Mouse (Mus musculus) neutrophil, adult 83 days (primary cell): Measurements from ENCODE around the gene Slc1a7. TPM values are rescaled to one million over a fixed set of nuclear protein-coding genes. Genes with fewer than 3 reads are reported as not detected.

Experiments
- total RNA-seq, 2 experiments: library from RNA; stranded (reverse); gene quantifications; one replicate each; pipeline ENCODE4 v1.2.4; 2023

The Slc1a7 gene
- total RNA-seq = not detected

DNA sequence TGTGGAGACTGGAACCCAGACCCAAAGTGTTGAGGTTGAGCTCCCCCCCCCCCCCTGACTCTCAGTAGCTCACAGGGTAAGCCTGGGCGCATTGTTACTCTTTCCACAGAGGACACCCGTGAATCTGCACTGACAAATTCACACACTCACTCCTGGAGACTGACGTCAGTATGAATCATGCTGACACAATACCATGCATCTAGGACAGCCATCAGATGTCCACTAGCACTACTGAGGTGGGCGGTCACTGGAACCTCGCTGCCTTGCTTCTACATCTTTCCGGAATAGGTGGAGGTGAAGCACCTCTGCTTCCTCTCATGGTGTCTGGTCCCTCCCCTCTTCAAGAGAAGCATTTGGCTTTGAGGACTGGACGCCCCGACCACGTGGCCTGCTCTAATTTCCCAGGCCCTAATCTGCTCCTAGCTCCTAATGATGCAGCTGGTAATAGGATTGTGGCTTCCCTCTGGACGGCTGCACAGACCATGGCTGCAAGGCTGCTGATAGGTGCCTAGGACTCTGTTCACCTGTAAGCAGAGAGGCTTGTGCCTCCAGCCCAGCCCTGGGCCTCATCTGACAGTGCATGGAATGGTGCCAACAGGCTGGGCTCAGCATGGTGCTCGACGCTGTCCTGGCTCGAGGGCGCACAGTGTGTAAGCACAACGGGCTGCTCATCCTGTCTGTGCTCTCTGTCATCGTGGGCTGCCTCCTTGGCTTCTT lies at the start of gene Slc1a7:
Gene Slc1a7, plus strand, starts transcription at position 367 of the 717 bp plus-strand sequence.

DNA sequence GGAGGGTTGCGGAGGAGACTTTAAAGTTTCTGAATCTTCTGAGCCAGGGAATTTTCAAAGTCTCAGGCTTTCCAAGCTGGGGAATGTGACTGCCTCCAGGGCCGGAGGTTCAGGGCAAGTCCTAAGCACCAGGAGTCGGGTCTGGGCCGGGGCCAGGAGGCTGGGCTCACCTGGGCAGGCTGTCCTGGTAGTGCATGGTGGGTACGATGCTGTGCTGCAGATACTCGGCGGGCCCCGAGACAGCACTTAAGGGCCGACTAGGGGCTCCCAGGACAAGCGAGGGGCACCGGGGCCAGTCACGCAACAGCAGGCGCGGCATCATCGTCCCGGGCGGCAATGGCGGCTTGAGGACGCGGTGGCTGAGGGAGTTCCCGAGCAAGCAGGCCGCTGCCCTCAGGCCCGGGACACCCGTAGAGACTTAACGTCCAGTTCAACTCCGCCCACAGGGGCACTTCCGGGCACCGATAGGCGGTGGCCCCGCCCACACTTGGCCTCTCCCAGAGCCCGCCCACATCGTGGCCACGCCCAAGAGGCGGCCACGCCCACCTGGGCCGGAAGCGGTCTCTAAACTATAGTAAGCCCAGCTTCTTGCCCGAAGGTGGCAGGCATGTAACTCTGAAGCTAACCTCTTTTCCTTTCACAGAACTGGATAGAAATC lies 44.9 kb upstream of the Slc1a7 start, which contains the start of gene Cpt2:
Gene Cpt2, minus strand, starts transcription at position 466 of the 658 bp plus-strand sequence.

Other genes starting within 250 kb of the Slc1a7 start
- 10 to 100 TPM; 22.4 to 23.5 TPM for gene Lrp8, start 166.1 kb upstream of the Slc1a7 start, total RNA-seq
- 10 to 100 TPM; 68.5 to 71.9 TPM for gene Magoh, start 88.6 kb upstream of the Slc1a7 start, total RNA-seq
- 10 to 100 TPM; 22.0 to 23.9 TPM for gene 0610037L13Rik, start 78.5 kb upstream of the Slc1a7 start, total RNA-seq
- 10 to 100 TPM; 12.6 to 16.6 TPM for gene Cpt2, start 44.7 kb upstream of the Slc1a7 start, total RNA-seq
- under 1 TPM in 1 of 2 experiments, not detected in 1; 0.09 TPM for gene Podn, start 128.1 kb downstream of the Slc1a7 start, total RNA-seq
- 100 to 1,000 TPM; 178 to 183 TPM for gene Scp2, start 176.7 kb downstream of the Slc1a7 start, total RNA-seq
- not detected for gene Echdc2, start 197.1 kb downstream of the Slc1a7 start, total RNA-seq
- not detected for gene Zyg11a, start 249.7 kb downstream of the Slc1a7 start, total RNA-seq